Mouse (Mus musculus) C2C12 (cell line): ENCODE results near the gene Pithd1.

ENCODE experiments used
- CEBPB ChIP-seq: IDR thresholded peaks from one replicate; pipeline ENCODE4 v1.6.1; 2011; ENCODE audit warnings: low read depth, mild to moderate bottlenecking, control low read depth, moderate library complexity
- CTCF ChIP-seq: IDR thresholded peaks from one replicate; pipeline ENCODE4 v1.5.1; 2011; ENCODE audit not compliant: control insufficient read depth, insufficient read depth, insufficient read length
- MAX ChIP-seq: IDR thresholded peaks from one replicate; pipeline ENCODE4 v1.6.1; 2011; ENCODE audit warnings: mild to moderate bottlenecking, control low read depth
- MYOG ChIP-seq: IDR thresholded peaks from one replicate; pipeline ENCODE4 v1.6.1; 2011; ENCODE audit not compliant: control insufficient read depth, insufficient read length; ENCODE audit errors: extremely low read depth

DNA sequence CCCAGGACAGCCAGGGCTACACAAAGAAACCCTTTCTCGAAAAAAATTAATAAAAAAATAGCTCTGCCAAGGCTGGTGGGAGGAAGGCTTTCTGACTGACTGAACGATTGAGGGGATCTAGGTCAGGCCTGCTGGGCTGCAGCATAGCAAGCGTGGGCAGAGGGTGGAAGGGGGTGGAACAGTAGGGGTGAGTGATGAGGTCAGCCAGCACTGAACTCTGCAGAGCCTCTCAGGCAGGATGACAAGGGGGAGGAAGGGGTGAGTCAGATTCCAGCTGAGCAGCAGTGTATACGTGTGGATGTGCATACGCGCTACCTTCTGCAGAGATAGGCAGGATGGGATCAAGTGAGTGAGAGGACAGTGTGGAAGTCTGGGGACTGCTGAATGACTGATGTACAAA, 37.2 kb downstream of the Pithd1 start:
- TF ChIP-seq CTCF (no peak), CEBPB (no peak), MYOG (no peak), MAX (no peak)
